Mouse (Mus musculus) T-cell, adult 66 days (primary cell): ENCODE results near the gene Gm28870. TPM values are rescaled to one million over a fixed set of nuclear protein-coding genes. Genes with fewer than 3 reads are reported as not detected.

ENCODE experiments used
- total RNA-seq, 2 experiments: library from RNA; stranded (reverse); gene quantifications; 3 replicates in 1 of 2; 4 replicates in 1 of 2; pipeline ENCODE4 v1.2.4; 2023

Gm28870 gene
- total RNA-seq = not detected

GRCm38 (mm10) chrY:50096976-50097375 is at the start of gene Gm28870:
Gene Gm28870, plus strand, starts transcription at chrY:50097276.

